8 mouse cellular contexts compared by ENCODE assay signal in the genomic region with DNA sequence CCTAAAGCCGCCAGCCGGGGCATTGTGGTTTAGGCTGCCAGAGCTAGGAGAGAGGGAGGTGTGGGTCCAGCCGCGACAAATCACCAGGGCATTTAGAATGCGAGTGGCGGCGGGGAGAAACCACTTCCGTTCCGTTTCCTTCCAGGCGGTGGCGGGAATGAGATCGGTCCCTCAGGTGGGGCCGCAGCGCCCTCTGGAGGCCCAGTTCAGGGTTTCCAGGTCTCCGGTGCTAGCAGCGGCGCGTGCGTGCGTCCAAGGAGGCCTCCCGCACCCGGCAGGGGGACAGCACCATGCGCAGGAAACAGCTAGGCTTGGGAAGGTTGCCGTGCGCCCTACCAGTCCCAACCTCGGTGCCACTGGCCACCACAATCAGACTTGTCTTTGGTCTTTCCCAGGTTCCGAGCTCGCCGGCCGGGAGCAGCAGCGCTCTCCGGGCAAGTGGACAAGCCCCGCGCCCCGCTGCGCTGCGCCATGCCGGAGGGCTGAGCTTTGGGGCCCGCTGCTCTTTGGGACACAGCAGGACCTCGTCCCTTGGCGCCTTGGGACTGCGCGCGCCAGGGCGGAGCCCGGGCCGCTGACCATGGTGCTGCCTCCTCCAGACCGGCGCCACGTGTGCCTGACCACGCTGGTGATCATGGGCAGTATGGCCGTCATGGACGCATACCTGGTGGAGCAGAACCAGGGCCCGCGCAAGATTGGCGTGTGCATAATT. TPM values are rescaled to one million over a fixed set of nuclear protein-coding genes. Genes with fewer than 3 reads are reported as not detected.
DNase-seq lines count a peak whose midpoint lies in the region; ATAC-seq and TF ChIP-seq lines count a peak whose summit lies in the region.

No protein-coding gene starts in this region.

- peaks cover 11% of the 10 kb centered on the region; the same call in 1 of the 2 replicates for H3K27me3 ChIP-seq in G1E (ENCODE audit: insufficient read depth, low read length)
- no peaks in the 10 kb centered on the region for H3K27me3 ChIP-seq in forebrain, embryonic 15.5 days

- H3K4me2 ChIP-seq in forebrain, embryonic 15.5 days (replicated peaks) = peak overlapping the region; percentile 86

- no peak for ATAC-seq in G1E (ENCODE audit: extremely low read depth, insufficient number of reproducible peaks, low FRiP score, poor library complexity, severe bottlenecking)
- peak; percentile 69 for ATAC-seq in cerebellum, adult (ENCODE audit: insufficient number of reproducible peaks, low FRiP score, low TSS enrichment)
- peak; percentile 59 for ATAC-seq in forebrain, embryonic 15.5 days (replicated peaks)
- peak; percentile 79 to 84 for ATAC-seq in hematopoietic stem cell, adult 5-6 weeks (replicated peaks in 1 of 2; ENCODE audit: insufficient read depth in 1 of 2, low FRiP score in 2 of 2, low TSS enrichment in 1 of 2, low read depth in 1 of 2, poor library complexity in 2 of 2, severe bottlenecking in 2 of 2)

- peak overlapping the region; percentile 22; the same call in 1 of the 2 replicates for H3K4me3 ChIP-seq in G1E (ENCODE audit: low read depth, low read length)
- peak overlapping the region; percentile 73 for H3K4me3 ChIP-seq in forebrain, embryonic 15.5 days
- H3K4me3 ChIP-seq in layer of hippocampus, adult 2 months = peak overlapping the region; percentile 69
- peak overlapping the region; percentile 10 for H3K4me3 ChIP-seq in lung, adult 2 months (replicated peaks; ENCODE audit: extremely low read depth, low read depth, low read length)
- peak overlapping the region; percentile 94 for H3K4me3 ChIP-seq in olfactory bulb, adult 2 months (ENCODE audit: insufficient read depth, low read depth, low read length)

- 5% methylated on average over 56 of the region's 56 CpGs for WGBS in forebrain, embryonic 15.5 days
- 5% methylated on average over 56 of the region's 56 CpGs for WGBS in lung, adult 2 months
- WGBS in olfactory bulb, adult 2 months = 6% methylated on average over 56 of the region's 56 CpGs

- peak overlapping the region; percentile 70 for H3K9ac ChIP-seq in forebrain, embryonic 15.5 days (replicated peaks)

- TF ChIP-seq POLR2A in lung, adult 2 months (IDR thresholded peaks at IDR 0.05; ENCODE audit: borderline replicate concordance, extremely low read depth, low read depth, low read length) = no peak
- no peak for TF ChIP-seq POLR2A in olfactory bulb, adult 2 months (IDR thresholded peaks at IDR 0.05; ENCODE audit: insufficient read depth, low read depth, low read length)

- H3K9me3 ChIP-seq in G1E (replicated peaks) = peaks cover 38% of the 10 kb centered on the region
- H3K9me3 ChIP-seq in forebrain, embryonic 15.5 days = no peaks in the 10 kb centered on the region

- no peak for TF ChIP-seq CTCF in G1E (IDR thresholded peaks at IDR 0.05; ENCODE audit: low read depth, low read length)
- TF ChIP-seq CTCF in layer of hippocampus, adult 2 months (conservative IDR thresholded peaks at IDR 0.05) = peak; percentile 95
- peak; percentile 25; the same call in 1 of the 2 replicates for TF ChIP-seq CTCF in lung, adult 2 months (IDR thresholded peaks at IDR 0.05; ENCODE audit: insufficient read depth, low read length)
- peak; percentile 86 for TF ChIP-seq CTCF in olfactory bulb, adult 2 months (IDR thresholded peaks at IDR 0.05; ENCODE audit: insufficient read depth, low read depth, low read length)

- H3K36me3 ChIP-seq in G1E (replicated peaks) = no peaks in the 10 kb centered on the region
- H3K36me3 ChIP-seq in forebrain, embryonic 15.5 days = peaks cover 35% of the 10 kb centered on the region

- H3K27ac ChIP-seq in forebrain, embryonic 15.5 days (replicated peaks) = no peak overlapping the region
- H3K27ac ChIP-seq in layer of hippocampus, adult 2 months = peak overlapping the region; percentile 78
- no peak overlapping the region for H3K27ac ChIP-seq in olfactory bulb, adult 2 months (ENCODE audit: insufficient read depth, low read depth, low read length)

- H3K4me1 ChIP-seq in G1E (ENCODE audit: insufficient read depth, low read depth, low read length) = no peaks in the 10 kb centered on the region
- peaks cover 28% of the 10 kb centered on the region for H3K4me1 ChIP-seq in forebrain, embryonic 15.5 days
- H3K4me1 ChIP-seq in lung, adult 2 months (ENCODE audit: control insufficient read depth, insufficient read depth, low read length) = peaks cover 3% of the 10 kb centered on the region; the same call in 1 of the 2 replicates
- peaks cover 36% of the 10 kb centered on the region for H3K4me1 ChIP-seq in olfactory bulb, adult 2 months (ENCODE audit: control insufficient read depth, insufficient read depth, low read length)

- DNase-seq in G1E (ENCODE audit: low spot score) = no peak
- DNase-seq in layer of hippocampus, adult 2 months (ENCODE audit: low spot score in 2 of 2) = peak; percentile 87 to 93
- DNase-seq in lung, adult 2 months = peak; percentile 68
- peak; percentile 54 for DNase-seq in testis, postnatal 14 days (ENCODE audit: low spot score)

RNA-seq across cellular contexts. Expression of gene Tmem121, which starts 2.0 kb away (rescaled TPM):
- not detected in 2 replicates for total RNA-seq in G1E (2014; fragmentation: Nextera tagmentation)
- not detected in 2 replicates for total RNA-seq in G1E (2017)
- not detected in 2 replicates for polyA plus RNA-seq in G1E (2012)
- polyA plus RNA-seq in forebrain, embryonic 15.5 days (2015; fragmentation: Nextera tagmentation; extraction: Ambion mirVana) = 38.9 and 41.1 TPM in 2 replicates
- total RNA-seq in hematopoietic stem cell, adult 5-6 weeks (2017) = 2.3 and 2.4 TPM in 2 replicates
- total RNA-seq in layer of hippocampus, adult 2 months (2021) = 10 to 100 TPM; 19.7 to 20.7 TPM
- polyA plus RNA-seq in lung, adult 2 months (2012; rRNA removed) = 0.52 and 0.60 TPM in 2 replicates
- not detected in 2 replicates for polyA plus RNA-seq in olfactory bulb, adult 2 months (2012; ENCODE audit: insufficient read depth, insufficient read length, low replicate concordance, missing spikeins)

RNA-seq across cellular contexts. Expression of gene Tedc1, which starts 31.5 kb away (rescaled TPM):
- total RNA-seq in G1E (2014; fragmentation: Nextera tagmentation) (8.4 and 13.7 TPM in 2 replicates), G1E (2017) (9.3 and 13.0 TPM in 2 replicates)
- 31.4 and 35.1 TPM in 2 replicates for polyA plus RNA-seq in G1E (2012)
- 22.6 and 24.9 TPM in 2 replicates for polyA plus RNA-seq in forebrain, embryonic 15.5 days (2015; fragmentation: Nextera tagmentation; extraction: Ambion mirVana)
- total RNA-seq in hematopoietic stem cell, adult 5-6 weeks (2017) = 8.8 and 18.8 TPM in 2 replicates
- 1 to 10 TPM; 1.3 to 1.4 TPM for total RNA-seq in layer of hippocampus, adult 2 months (2021)
- 2.9 and 4.2 TPM in 2 replicates for polyA plus RNA-seq in lung, adult 2 months (2012; rRNA removed)
- not detected in 2 replicates for polyA plus RNA-seq in olfactory bulb, adult 2 months (2012; ENCODE audit: insufficient read depth, insufficient read length, low replicate concordance, missing spikeins)

RNA-seq across cellular contexts. Expression of gene Crip1, which starts 41.6 kb away (rescaled TPM):
- total RNA-seq in G1E (2014; fragmentation: Nextera tagmentation) (31.5 and 42.4 TPM in 2 replicates), G1E (2017) (897 and 989 TPM in 2 replicates)
- 143 and 174 TPM in 2 replicates for polyA plus RNA-seq in G1E (2012)
- polyA plus RNA-seq in forebrain, embryonic 15.5 days (2015; fragmentation: Nextera tagmentation; extraction: Ambion mirVana) = 29.1 and 31.5 TPM in 2 replicates
- 222 and 411 TPM in 2 replicates for total RNA-seq in hematopoietic stem cell, adult 5-6 weeks (2017)
- total RNA-seq in layer of hippocampus, adult 2 months (2021) = 10 to 100 TPM; 11.9 to 12.9 TPM
- 746 and 1,492 TPM in 2 replicates for polyA plus RNA-seq in lung, adult 2 months (2012; rRNA removed)
- polyA plus RNA-seq in olfactory bulb, adult 2 months (2012; ENCODE audit: insufficient read depth, insufficient read length, low replicate concordance, missing spikeins) = not detected in 2 replicates

RNA-seq across cellular contexts. Expression of gene Crip2, which starts 47.7 kb away (rescaled TPM):
- total RNA-seq in G1E (2014; fragmentation: Nextera tagmentation) (3.9 TPM in 1 of 2 replicates, not detected in the other), G1E (2017) (1.3 and 1.8 TPM in 2 replicates)
- polyA plus RNA-seq in G1E (2012) = 9.5 and 9.6 TPM in 2 replicates
- 407 and 414 TPM in 2 replicates for polyA plus RNA-seq in forebrain, embryonic 15.5 days (2015; fragmentation: Nextera tagmentation; extraction: Ambion mirVana)
- 0.40 TPM in 1 of 2 replicates, not detected in the other for total RNA-seq in hematopoietic stem cell, adult 5-6 weeks (2017)
- 10 to 100 TPM; 90.3 to 99.5 TPM for total RNA-seq in layer of hippocampus, adult 2 months (2021)
- polyA plus RNA-seq in lung, adult 2 months (2012; rRNA removed) = 1,334 and 1,488 TPM in 2 replicates
- not detected in 2 replicates for polyA plus RNA-seq in olfactory bulb, adult 2 months (2012; ENCODE audit: insufficient read depth, insufficient read length, low replicate concordance, missing spikeins)

Comparison
In these comparisons a context has a peak if more than half of its experiments do, and no peak if none do; other contexts are left out.
1. H3K4me3 ChIP-seq: peak in every context shown above with its lines; median percentile 94 in olfactory bulb, adult 2 months; 73 in forebrain, embryonic 15.5 days; 69 in layer of hippocampus, adult 2 months; 22 in G1E; 10 in lung, adult 2 months.
2. RNA of gene Tmem121, which starts 2.0 kb away (polyA plus RNA-seq): 38.9 to 41.1 TPM in forebrain, embryonic 15.5 days; 0.52 to 0.60 TPM in lung, adult 2 months, not detected in G1E and not detected in olfactory bulb, adult 2 months; every median in the first group is over 10 times any median in the second.
3. RNA of gene Crip1, which starts 41.6 kb away (polyA plus RNA-seq): 746 to 1,492 TPM in lung, adult 2 months, 143 to 174 TPM in G1E and 29.1 to 31.5 TPM in forebrain, embryonic 15.5 days; not detected in olfactory bulb, adult 2 months; every median in the first group is over 10 times any median in the second.